Comparison of ENCODE assay signal across 9 mouse cellular contexts in the genomic region with DNA sequence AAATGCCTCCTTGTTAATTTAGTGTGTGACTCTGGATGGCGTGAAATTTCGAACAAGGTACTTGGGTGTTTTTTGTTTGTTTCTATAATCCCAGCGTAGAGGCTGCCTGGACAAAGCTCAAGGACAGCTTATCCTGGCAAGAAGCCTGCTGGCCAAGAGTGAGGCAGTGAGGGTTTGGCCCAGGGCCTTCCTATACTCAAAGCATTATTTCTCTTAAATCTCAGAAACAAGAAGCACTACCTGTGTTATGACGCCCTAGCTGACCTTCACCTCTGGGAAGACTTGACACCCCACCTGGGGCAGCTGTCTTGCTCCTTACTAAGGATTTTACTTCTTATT. TPM values are rescaled to one million over a fixed set of nuclear protein-coding genes. Genes with fewer than 3 reads are reported as not detected.
DNase-seq lines count a peak whose midpoint lies in the region; ATAC-seq lines count a peak whose summit lies in the region.
"Had no signal": no experiment of that assay in that cellular context is flagged by ENCODE, and none has a peak within 500 bp of the region (broad histone marks: within the 10 kb centered on the region; RNA-seq: fewer than 3 reads in every experiment).

No protein-coding gene starts in this region.

- peak overlapping the region; percentile 73; the same call in 1 of the 2 replicates for H3K9ac ChIP-seq in hindbrain, embryonic 16.5 days (ENCODE audit: low read depth, low read length)
- H3K9ac ChIP-seq in liver, embryonic 11.5 days (ENCODE audit: low read depth, low read length): peak overlapping the region; percentile 86

- WGBS in hindbrain, embryonic 16.5 days: 49% methylated on average over 4 of the region's 4 CpGs
- WGBS in liver, embryonic 11.5 days: 44% methylated on average over 4 of the region's 4 CpGs

- no peaks in the 10 kb centered on the region for H3K9me3 ChIP-seq in hindbrain, embryonic 16.5 days (ENCODE audit: control insufficient read depth, low read length)
- no peaks in the 10 kb centered on the region for H3K9me3 ChIP-seq in liver, embryonic 11.5 days (ENCODE audit: control insufficient read depth, low read length)

- H3K4me2 ChIP-seq in hindbrain, embryonic 16.5 days (ENCODE audit: low read length): peak overlapping the region; percentile 79
- peak overlapping the region; percentile 80 for H3K4me2 ChIP-seq in liver, embryonic 11.5 days

- peak; percentile 28 to 46 for DNase-seq in layer of hippocampus, adult 8-10 months (ENCODE audit: low spot score in 2 of 2)
- DNase-seq in layer of hippocampus, postnatal 25 days (ENCODE audit: extremely low spot score in 1 of 2, low spot score in 1 of 2): no peak
- DNase-seq in gastrocnemius, adult 8-10 months (ENCODE audit: low spot score in 2 of 2): peak; percentile 56 to 60
- DNase-seq in liver, embryonic 11.5 days (ENCODE audit: low spot score): no peak
- DNase-seq in neural tube, embryonic 10.5 days (ENCODE audit: extremely low spot score, low spot score): peak; percentile 18

- peak overlapping the region; percentile 98 for H3K27ac ChIP-seq in brown adipose tissue, adult 24 weeks (replicated peaks; ENCODE audit: low read depth, low read length)
- H3K27ac ChIP-seq in hindbrain, embryonic 16.5 days (ENCODE audit: low read depth, low read length): peak overlapping the region; percentile 88
- peak overlapping the region; percentile 99 for H3K27ac ChIP-seq in liver, embryonic 11.5 days (ENCODE audit: low read depth, low read length)

- peaks cover 6% of the 10 kb centered on the region; the same call in 1 of the 2 replicates for H3K4me1 ChIP-seq in brown adipose tissue, adult 24 weeks (ENCODE audit: control insufficient read depth, insufficient read depth, insufficient read length, low read length)
- H3K4me1 ChIP-seq in hindbrain, embryonic 16.5 days (ENCODE audit: control insufficient read depth, insufficient read depth, low read depth, low read length): peaks cover 3% of the 10 kb centered on the region; the same call in 1 of the 2 replicates
- peaks cover 19% of the 10 kb centered on the region; the same call in 1 of the 2 replicates for H3K4me1 ChIP-seq in liver, embryonic 11.5 days (replicated peaks; ENCODE audit: control insufficient read depth, insufficient read depth, low read length)

- ATAC-seq in hindbrain, embryonic 16.5 days: no peak
- ATAC-seq in liver, embryonic 11.5 days (replicated peaks; ENCODE audit: low FRiP score): no peak
- ATAC-seq in activated CD4-positive, CD25-positive, alpha-beta regulatory T cell, adult 4 months: no peak

- H3K4me3 ChIP-seq in brown adipose tissue, adult 24 weeks (ENCODE audit: insufficient read depth, low read depth, low read length): peak overlapping the region; percentile 90
- H3K4me3 ChIP-seq in hindbrain, embryonic 16.5 days (ENCODE audit: low read length): peak overlapping the region; percentile 60
- peak overlapping the region; percentile 71 for H3K4me3 ChIP-seq in liver, embryonic 11.5 days (ENCODE audit: low read depth, low read length)

- peaks cover 2% of the 10 kb centered on the region; the same call in 1 of the 2 replicates for H3K36me3 ChIP-seq in hindbrain, embryonic 16.5 days (ENCODE audit: control insufficient read depth, insufficient read depth, low read length)
- H3K36me3 ChIP-seq in liver, embryonic 11.5 days (ENCODE audit: control insufficient read depth, insufficient read depth, low read length): 0 out of 2 replicates have a peak, but pooled peaks cover 5% of the 10 kb centered on the region

- H3K27me3 ChIP-seq in hindbrain, embryonic 16.5 days (replicated peaks; ENCODE audit: control insufficient read depth, insufficient read depth, low read length): no peaks in the 10 kb centered on the region
- H3K27me3 ChIP-seq in liver, embryonic 11.5 days (replicated peaks; ENCODE audit: control insufficient read depth, insufficient read depth, low read length): no peaks in the 10 kb centered on the region

RNA-seq across cellular contexts. Expression of gene Cflar, which starts 2.6 kb away (rescaled TPM):
- 10 to 100 TPM; 41.2 to 48.5 (median 44.3) TPM for total RNA-seq in layer of hippocampus, adult 8-10 months (2022)
- total RNA-seq in layer of hippocampus, postnatal 25 days (2021): 10 to 100 TPM; 32.6 to 32.8 TPM
- polyA plus RNA-seq in brown adipose tissue, adult 24 weeks (2012; ENCODE audit: insufficient read depth, insufficient read length, missing spikeins): 43.9 and 53.5 TPM in 2 replicates
- total RNA-seq in gastrocnemius, adult 8-10 months (2022): 10 to 100 TPM; 31.3 to 39.7 (median 38.9) TPM
- polyA plus RNA-seq in hindbrain, embryonic 16.5 days (2015; fragmentation: Nextera tagmentation; extraction: Ambion mirVana): 16.3 and 16.8 TPM in 2 replicates
- polyA plus RNA-seq in liver, embryonic 11.5 days (2014; fragmentation: Nextera tagmentation; extraction: Ambion mirVana): 18.6 and 20.4 TPM in 2 replicates
- 100 to 1,000 TPM; 172 to 177 TPM for polyA plus RNA-seq in activated CD4-positive, CD25-positive, alpha-beta regulatory T cell, adult 4 months (2017; shearing (Covaris generic))

RNA-seq across cellular contexts. Expression of gene Als2cr12, which starts 18.1 kb away (rescaled TPM):
- not detected for total RNA-seq in layer of hippocampus, adult 8-10 months (2022)
- not detected for total RNA-seq in layer of hippocampus, postnatal 25 days (2021)
- polyA plus RNA-seq in brown adipose tissue, adult 24 weeks (2012; ENCODE audit: insufficient read depth, insufficient read length, missing spikeins): 8.6 and 11.0 TPM in 2 replicates
- not detected for total RNA-seq in gastrocnemius, adult 8-10 months (2022)
- not detected in 2 replicates for polyA plus RNA-seq in hindbrain, embryonic 16.5 days (2015; fragmentation: Nextera tagmentation; extraction: Ambion mirVana)
- polyA plus RNA-seq in liver, embryonic 11.5 days (2014; fragmentation: Nextera tagmentation; extraction: Ambion mirVana): not detected in 2 replicates
- not detected for polyA plus RNA-seq in activated CD4-positive, CD25-positive, alpha-beta regulatory T cell, adult 4 months (2017; shearing (Covaris generic))
- total RNA-seq: left cerebral cortex, adult 18-20 months had no signal

Comparison
In these comparisons a context has a peak if more than half of its experiments do, and no peak if none do; other contexts are left out.
1. DNase-seq: peak in layer of hippocampus, adult 8-10 months (2 of 2), gastrocnemius, adult 8-10 months (2 of 2) and neural tube, embryonic 10.5 days (single experiment); none in layer of hippocampus, postnatal 25 days (0 of 2) and liver, embryonic 11.5 days (single experiment).
2. Peak in every context shown above with its lines, with median percentiles within 50 percentile points of each other: H3K27ac ChIP-seq and H3K4me3 ChIP-seq.